Mouse (Mus musculus) CH12.LX (cell line): ENCODE results near the gene Snta1. TPM values are rescaled to one million over a fixed set of nuclear protein-coding genes. Genes with fewer than 3 reads are reported as not detected.

ENCODE experiments used
- DNase-seq: peaks from one replicate; pipeline ENCODE4 v3.0.0-alpha.2; 2013; ENCODE audit errors: extremely low read depth
- H3K27ac ChIP-seq: 2 replicates; pipeline ENCODE4 v1.5.1; 2012; ENCODE audit warnings: low read depth, mild to moderate bottlenecking, control low read depth, moderate library complexity; ENCODE audit not compliant: insufficient read depth
- H3K27me3 ChIP-seq: replicated peaks from 2 replicates; pipeline ENCODE3; 2012; ENCODE audit warnings: inconsistent platforms
- H3K36me3 ChIP-seq, 2 experiments: replicated peaks in 1 of 2; 2 replicates each; pipeline versions ENCODE3 to v1.6.1; 2012; ENCODE audit warnings: inconsistent platforms in 1 of 2, low read length in 1 of 2, mild to moderate bottlenecking in 1 of 2, mixed read lengths in 1 of 2, moderate library complexity in 1 of 2; ENCODE audit not compliant: control insufficient read depth in 1 of 2, insufficient read depth in 1 of 2
- H3K4me1 ChIP-seq, 2 experiments: 2 replicates each; pipeline ENCODE4 v1.6.1; 2012; ENCODE audit warnings: inconsistent platforms in 1 of 2, moderate library complexity in 1 of 2; ENCODE audit not compliant: insufficient read depth in 2 of 2, control insufficient read depth in 1 of 2
- H3K4me2 ChIP-seq: 2 replicates; pipeline ENCODE4 v1.6.1; 2012; ENCODE audit warnings: low read depth, mild to moderate bottlenecking, control low read depth; ENCODE audit not compliant: poor library complexity, insufficient read depth, severe bottlenecking
- H3K4me3 ChIP-seq, 3 experiments: fragments of 150-350 bp in 1 of 3; sonication (generic) in 1 of 3; replicated peaks in 1 of 3; 2 replicates each; pipeline versions ENCODE3 to v1.5.1; 2011 to 2012; ENCODE audit warnings: low read depth in 2 of 3, low read length in 2 of 3, mild to moderate bottlenecking in 2 of 3, moderate library complexity in 2 of 3, control low read depth in 1 of 3, improper control_type of control experiment in 1 of 3, inconsistent platforms in 1 of 3, mixed read lengths in 1 of 3; ENCODE audit not compliant: poor library complexity in 1 of 3
- H3K79me2 ChIP-seq: replicated peaks from 2 replicates; pipeline ENCODE4 v1.6.1; 2012; ENCODE audit warnings: mild to moderate bottlenecking, moderate library complexity; ENCODE audit not compliant: control insufficient read depth, poor library complexity, insufficient read depth, severe bottlenecking; ENCODE audit errors: extremely low read depth
- H3K9ac ChIP-seq: 2 replicates; pipeline ENCODE4 v1.6.1; 2012; ENCODE audit warnings: low read depth, mild to moderate bottlenecking, control low read depth, moderate library complexity; ENCODE audit not compliant: insufficient read depth
- H3K9me3 ChIP-seq: replicated peaks from 2 replicates; pipeline ENCODE3; 2012; ENCODE audit warnings: low read length, inconsistent platforms, mixed read lengths
- BHLHE40 ChIP-seq: IDR thresholded peaks from 2 replicates; pipeline ENCODE4 v1.6.1; 2011; ENCODE audit warnings: mild to moderate bottlenecking, low read depth, low read length, improper control_type of control experiment
- CHD1 ChIP-seq: IDR thresholded peaks from 2 replicates; pipeline ENCODE4 v1.6.1; 2012; ENCODE audit warnings: low read depth, low read length, improper control_type of control experiment, inconsistent platforms
- CTCF ChIP-seq, 2 experiments: IDR thresholded peaks in 1 of 2; conservative IDR thresholded peaks in 1 of 2; 2 replicates each; pipeline ENCODE4 v1.5.1; 2011 to 2012; ENCODE audit warnings: low read depth in 2 of 2, low read length in 2 of 2, improper control_type of control experiment in 1 of 2, inconsistent platforms in 1 of 2, mild to moderate bottlenecking in 1 of 2, moderate library complexity in 1 of 2
- E2F4 ChIP-seq: IDR thresholded peaks from 2 replicates; pipeline ENCODE4 v1.6.1; 2011; ENCODE audit warnings: low read depth, low read length, improper control_type of control experiment; ENCODE audit not compliant: insufficient replicate concordance
- ELF1 ChIP-seq: IDR thresholded peaks from 2 replicates; pipeline ENCODE4 v1.6.1; 2014; ENCODE audit warnings: low read depth, mild to moderate bottlenecking, inconsistent platforms, low read length, improper control_type of control experiment
- EP300 ChIP-seq: IDR thresholded peaks from 2 replicates; pipeline ENCODE4 v1.6.1; 2011; ENCODE audit warnings: low read length, improper control_type of control experiment
- ETS1 ChIP-seq: conservative IDR thresholded peaks from 2 replicates; pipeline ENCODE4 v1.6.1; 2012; ENCODE audit warnings: low read depth, mild to moderate bottlenecking, inconsistent platforms, low read length, improper control_type of control experiment, moderate library complexity
- GABPA ChIP-seq: IDR thresholded peaks from 2 replicates; pipeline ENCODE4 v1.6.1; 2012; ENCODE audit warnings: low read depth, low read length, improper control_type of control experiment, inconsistent platforms; ENCODE audit not compliant: insufficient replicate concordance
- HCFC1 ChIP-seq: IDR thresholded peaks from 2 replicates; pipeline ENCODE4 v1.6.1; 2012; ENCODE audit warnings: low read depth, mild to moderate bottlenecking, inconsistent platforms, low read length, improper control_type of control experiment
- JUND ChIP-seq: conservative IDR thresholded peaks from 2 replicates; pipeline ENCODE4 v1.6.1; 2011; ENCODE audit warnings: low read depth, low read length, improper control_type of control experiment
- KAT2A ChIP-seq: IDR thresholded peaks from 2 replicates; pipeline ENCODE4 v1.6.1; 2012; ENCODE audit warnings: low read length, improper control_type of control experiment, inconsistent platforms; ENCODE audit not compliant: insufficient replicate concordance
- MAZ ChIP-seq: IDR thresholded peaks from 2 replicates; pipeline ENCODE4 v1.6.1; 2012; ENCODE audit warnings: low read depth, mild to moderate bottlenecking, inconsistent platforms, low read length, improper control_type of control experiment, moderate library complexity
- MEF2A ChIP-seq: IDR thresholded peaks from 2 replicates; pipeline ENCODE4 v1.6.1; 2014; ENCODE audit warnings: low read depth, mild to moderate bottlenecking, inconsistent platforms, low read length, improper control_type of control experiment, borderline replicate concordance
- MXI1 ChIP-seq: IDR thresholded peaks from 2 replicates; pipeline ENCODE4 v1.6.1; 2011; ENCODE audit warnings: mild to moderate bottlenecking, low read depth, low read length, improper control_type of control experiment
- MYC ChIP-seq: IDR thresholded peaks from 2 replicates; pipeline ENCODE4 v1.6.1; 2011; ENCODE audit warnings: low read depth, mild to moderate bottlenecking, improper control_type of control experiment, low read length
- POLR2A ChIP-seq: IDR thresholded peaks from 2 replicates; pipeline ENCODE4 v1.6.1; 2011; ENCODE audit warnings: low read depth, mild to moderate bottlenecking, improper control_type of control experiment, low read length
- POLR2AphosphoS2 ChIP-seq: IDR thresholded peaks from 2 replicates; pipeline ENCODE4 v1.6.1; 2011; ENCODE audit warnings: low read depth, low read length, improper control_type of control experiment
- RAD21 ChIP-seq: IDR thresholded peaks from 2 replicates; pipeline ENCODE4 v1.6.1; 2011; ENCODE audit warnings: low read depth, mild to moderate bottlenecking, low read length, improper control_type of control experiment, moderate library complexity
- RCOR1 ChIP-seq: conservative IDR thresholded peaks from 2 replicates; pipeline ENCODE4 v1.6.1; 2012; ENCODE audit warnings: low read depth, mild to moderate bottlenecking, inconsistent platforms, low read length, improper control_type of control experiment
- SIN3A ChIP-seq: IDR thresholded peaks from 2 replicates; pipeline ENCODE4 v1.6.1; 2012; ENCODE audit warnings: low read length, improper control_type of control experiment, inconsistent platforms
- SMC3 ChIP-seq: IDR thresholded peaks from 2 replicates; pipeline ENCODE4 v1.6.1; 2011; ENCODE audit warnings: low read depth, low read length, improper control_type of control experiment
- TBP ChIP-seq: conservative IDR thresholded peaks from 2 replicates; pipeline ENCODE4 v1.6.1; 2011; ENCODE audit warnings: low read depth, low read length, improper control_type of control experiment
- UBTF ChIP-seq: IDR thresholded peaks from 2 replicates; pipeline ENCODE4 v1.6.1; 2012; ENCODE audit warnings: low read depth, mild to moderate bottlenecking, inconsistent platforms, low read length, improper control_type of control experiment, moderate library complexity
- USF1 ChIP-seq: IDR thresholded peaks from 2 replicates; pipeline ENCODE4 v1.6.1; 2014; ENCODE audit warnings: low read depth, mild to moderate bottlenecking, inconsistent platforms, low read length, improper control_type of control experiment
- USF2 ChIP-seq: conservative IDR thresholded peaks from 2 replicates; pipeline ENCODE4 v1.6.1; 2011; ENCODE audit warnings: low read depth, low read length, improper control_type of control experiment
- ZC3H11A ChIP-seq: IDR thresholded peaks from 2 replicates; pipeline ENCODE4 v1.6.1; 2012; ENCODE audit warnings: low read depth, mild to moderate bottlenecking, inconsistent platforms, low read length, improper control_type of control experiment
- ZKSCAN1 ChIP-seq: IDR thresholded peaks from 2 replicates; pipeline ENCODE4 v1.6.1; 2012; ENCODE audit warnings: low read depth, inconsistent platforms, low read length, improper control_type of control experiment, borderline replicate concordance
- ZMIZ1 ChIP-seq: IDR thresholded peaks from 2 replicates; pipeline ENCODE4 v1.6.1; 2012; ENCODE audit warnings: low read depth, mild to moderate bottlenecking, inconsistent platforms, low read length, improper control_type of control experiment
- ZNF384 ChIP-seq: IDR thresholded peaks from 2 replicates; pipeline ENCODE4 v1.6.1; 2012; ENCODE audit warnings: low read depth, low read length, improper control_type of control experiment, inconsistent platforms
- dilution Hi-C: fragments of 300-500 bp; cut with MboI; formaldehyde crosslinking; loops from 2 replicates; pipeline ENCODE4 v1.14.3; 2020; ENCODE audit warnings: low sequenced_read_pairs; ENCODE audit not compliant: extremely low pct_unique_long_range_greater_than_20kb, extremely low pct_ligation_motif_present
- in situ Hi-C: fragments of 300-500 bp; cut with MboI; formaldehyde crosslinking; loops from 3 replicates; pipeline ENCODE4 v1.14.3; 2019; ENCODE audit warnings: low sequenced_read_pairs, low pct_ligation_motif_present, low pct_unique_long_range_greater_than_20kb, mixed read lengths
- polyA plus RNA-seq: library from polyadenylated mRNA; unstranded; fragments of >175 nt; gene quantifications from 2 replicates; pipeline ENCODE4 v1.2.1, GENCODE M21; 2012; ENCODE audit warnings: low read depth; ENCODE audit not compliant: insufficient read length
- total RNA-seq, 2 experiments: library from RNA; depleted of rRNA; stranded (reverse); fragments of 300-350 nt in 1 of 2; fragments of >200 nt in 1 of 2; gene quantifications; 2 replicates each; pipeline ENCODE4 v1.2.3; 2012 to 2014

Snta1 gene
- total and polyA plus RNA-seq, 3 experiments: 0.33 TPM; not detected in 2

- H3K9me3 ChIP-seq: no peaks in the 10 kb centered on the region
- peaks cover 3 to 10% of the 10 kb centered on the region in 2 experiments for H3K36me3 ChIP-seq
- H3K27me3 ChIP-seq: no peaks in the 10 kb centered on the region
- H3K79me2 ChIP-seq: 0 out of 2 replicates have a peak, but pooled peaks cover 2% of the 10 kb centered on the region
- dilution Hi-C loops: no loop called here
- TF ChIP-seq JUND (no peak), MAZ (no peak), SMC3 (no peak), RCOR1 (no peak), KAT2A (no peak), ZKSCAN1 (no peak), ELF1 (no peak)
- H3K9ac ChIP-seq: no peak overlapping the region
- in situ Hi-C loops: no loop called here
- H3K4me3 ChIP-seq: no peak overlapping the region
- H3K4me1 ChIP-seq: peaks cover 18 to 66% of the 10 kb centered on the region in 2 experiments
- no peak overlapping the region for H3K27ac ChIP-seq
- no peak for DNase-seq
- no peak overlapping the region for H3K4me2 ChIP-seq
Measured at GRCm38 (mm10) chr2:154374807-154375601, 32.9 kb downstream of the Snta1 start.

GRCm38 (mm10) chr2:154373961-154374632, 33.8 kb downstream of the Snta1 start:
- Histone ChIP-seq H3K4me1 (peaks cover 18 to 66% of the 10 kb centered on the region in 2 experiments), H3K9me3 (no peaks in the 10 kb centered on the region), H3K4me3 (no peak overlapping the region), H3K4me2 (no peak overlapping the region), H3K9ac (no peak overlapping the region), H3K27ac (no peak overlapping the region), H3K36me3 (peaks cover 3 to 19% of the 10 kb centered on the region in 2 experiments), H3K27me3 (no peaks in the 10 kb centered on the region), H3K79me2 (0 out of 2 replicates have a peak, but pooled peaks cover 2% of the 10 kb centered on the region)
- peak; percentile 77 for DNase-seq
- in situ Hi-C loops (no loop called here), dilution Hi-C loops (no loop called here)
- TF ChIP-seq MXI1 (no peak), MEF2A (no peak), ELF1 (no peak), E2F4 (no peak), ZC3H11A (no peak), UBTF (no peak), USF1 (no peak), POLR2A (no peak), RAD21 (peak; percentile 63), SIN3A (no peak), MYC (no peak), HCFC1 (no peak), ZMIZ1 (no peak), BHLHE40 (no peak), POLR2AphosphoS2 (no peak), CHD1 (no peak), TBP (no peak), EP300 (no peak), GABPA (no peak), ZNF384 (no peak), USF2 (no peak), ETS1 (no peak), SMC3 (peak; percentile 50), CTCF (conservative IDR thresholded peaks at IDR 0.05 in 1 of 2, IDR thresholded peaks at IDR 0.05 in 1 of 2; ENCODE audit: low read depth in 2 of 2, low read length in 2 of 2) (peak; percentile 46 to 83), ZKSCAN1 (no peak), MAZ (no peak)
